Mouse (Mus musculus) CH12.LX (cell line): ENCODE results near the gene Fryl. TPM values are rescaled to one million over a fixed set of nuclear protein-coding genes. Genes with fewer than 3 reads are reported as not detected.

Experiments used
- DNase-seq: peaks from one replicate; pipeline ENCODE4 v3.0.0-alpha.2; 2013; ENCODE audit errors: extremely low read depth
- H3K27ac ChIP-seq: 2 replicates; pipeline ENCODE4 v1.5.1; 2012; ENCODE audit warnings: low read depth, mild to moderate bottlenecking, control low read depth, moderate library complexity; ENCODE audit not compliant: insufficient read depth
- H3K27me3 ChIP-seq: replicated peaks from 2 replicates; pipeline ENCODE3; 2012; ENCODE audit warnings: inconsistent platforms
- H3K36me3 ChIP-seq, 2 experiments: replicated peaks in 1 of 2; 2 replicates each; pipeline versions ENCODE3 to v1.6.1; 2012; ENCODE audit warnings: inconsistent platforms in 1 of 2, low read length in 1 of 2, mild to moderate bottlenecking in 1 of 2, mixed read lengths in 1 of 2, moderate library complexity in 1 of 2; ENCODE audit not compliant: control insufficient read depth in 1 of 2, insufficient read depth in 1 of 2
- H3K4me1 ChIP-seq, 2 experiments: 2 replicates each; pipeline ENCODE4 v1.6.1; 2012; ENCODE audit warnings: inconsistent platforms in 1 of 2, moderate library complexity in 1 of 2; ENCODE audit not compliant: insufficient read depth in 2 of 2, control insufficient read depth in 1 of 2
- H3K4me2 ChIP-seq: 2 replicates; pipeline ENCODE4 v1.6.1; 2012; ENCODE audit warnings: low read depth, mild to moderate bottlenecking, control low read depth; ENCODE audit not compliant: poor library complexity, insufficient read depth, severe bottlenecking
- H3K4me3 ChIP-seq, 3 experiments: fragments of 150-350 bp in 1 of 3; sonication (generic) in 1 of 3; replicated peaks in 1 of 3; 2 replicates each; pipeline versions ENCODE3 to v1.5.1; 2011 to 2012; ENCODE audit warnings: low read depth in 2 of 3, low read length in 2 of 3, mild to moderate bottlenecking in 2 of 3, moderate library complexity in 2 of 3, control low read depth in 1 of 3, improper control_type of control experiment in 1 of 3, inconsistent platforms in 1 of 3, mixed read lengths in 1 of 3; ENCODE audit not compliant: poor library complexity in 1 of 3
- H3K79me2 ChIP-seq: replicated peaks from 2 replicates; pipeline ENCODE4 v1.6.1; 2012; ENCODE audit warnings: mild to moderate bottlenecking, moderate library complexity; ENCODE audit not compliant: control insufficient read depth, poor library complexity, insufficient read depth, severe bottlenecking; ENCODE audit errors: extremely low read depth
- H3K9ac ChIP-seq: 2 replicates; pipeline ENCODE4 v1.6.1; 2012; ENCODE audit warnings: low read depth, mild to moderate bottlenecking, control low read depth, moderate library complexity; ENCODE audit not compliant: insufficient read depth
- H3K9me3 ChIP-seq: replicated peaks from 2 replicates; pipeline ENCODE3; 2012; ENCODE audit warnings: low read length, inconsistent platforms, mixed read lengths
- BHLHE40 ChIP-seq: IDR thresholded peaks from 2 replicates; pipeline ENCODE4 v1.6.1; 2011; ENCODE audit warnings: mild to moderate bottlenecking, low read depth, low read length, improper control_type of control experiment
- CTCF ChIP-seq, 2 experiments: IDR thresholded peaks in 1 of 2; conservative IDR thresholded peaks in 1 of 2; 2 replicates each; pipeline ENCODE4 v1.5.1; 2011 to 2012; ENCODE audit warnings: low read depth in 2 of 2, low read length in 2 of 2, improper control_type of control experiment in 1 of 2, inconsistent platforms in 1 of 2, mild to moderate bottlenecking in 1 of 2, moderate library complexity in 1 of 2
- ETS1 ChIP-seq: conservative IDR thresholded peaks from 2 replicates; pipeline ENCODE4 v1.6.1; 2012; ENCODE audit warnings: low read depth, mild to moderate bottlenecking, inconsistent platforms, low read length, improper control_type of control experiment, moderate library complexity
- GABPA ChIP-seq: IDR thresholded peaks from 2 replicates; pipeline ENCODE4 v1.6.1; 2012; ENCODE audit warnings: low read depth, low read length, improper control_type of control experiment, inconsistent platforms; ENCODE audit not compliant: insufficient replicate concordance
- IRF4 ChIP-seq: IDR thresholded peaks from 2 replicates; pipeline ENCODE4 v1.6.1; 2014; ENCODE audit warnings: low read depth, mild to moderate bottlenecking, inconsistent platforms, low read length, improper control_type of control experiment
- MAFK ChIP-seq: IDR thresholded peaks from 2 replicates; pipeline ENCODE4 v1.6.1; 2011; ENCODE audit warnings: low read length, improper control_type of control experiment; ENCODE audit not compliant: insufficient replicate concordance
- MAZ ChIP-seq: IDR thresholded peaks from 2 replicates; pipeline ENCODE4 v1.6.1; 2012; ENCODE audit warnings: low read depth, mild to moderate bottlenecking, inconsistent platforms, low read length, improper control_type of control experiment, moderate library complexity
- MXI1 ChIP-seq: IDR thresholded peaks from 2 replicates; pipeline ENCODE4 v1.6.1; 2011; ENCODE audit warnings: mild to moderate bottlenecking, low read depth, low read length, improper control_type of control experiment
- NELFE ChIP-seq: IDR thresholded peaks from 2 replicates; pipeline ENCODE4 v1.6.1; 2011; ENCODE audit warnings: low read depth, low read length, improper control_type of control experiment
- PAX5 ChIP-seq: IDR thresholded peaks from 2 replicates; pipeline ENCODE4 v1.6.1; 2012; ENCODE audit warnings: low read length, inconsistent platforms, mixed read lengths
- POLR2A ChIP-seq: IDR thresholded peaks from 2 replicates; pipeline ENCODE4 v1.6.1; 2011; ENCODE audit warnings: low read depth, mild to moderate bottlenecking, improper control_type of control experiment, low read length
- POLR2AphosphoS2 ChIP-seq: IDR thresholded peaks from 2 replicates; pipeline ENCODE4 v1.6.1; 2011; ENCODE audit warnings: low read depth, low read length, improper control_type of control experiment
- RAD21 ChIP-seq: IDR thresholded peaks from 2 replicates; pipeline ENCODE4 v1.6.1; 2011; ENCODE audit warnings: low read depth, mild to moderate bottlenecking, low read length, improper control_type of control experiment, moderate library complexity
- SMC3 ChIP-seq: IDR thresholded peaks from 2 replicates; pipeline ENCODE4 v1.6.1; 2011; ENCODE audit warnings: low read depth, low read length, improper control_type of control experiment
- TBP ChIP-seq: conservative IDR thresholded peaks from 2 replicates; pipeline ENCODE4 v1.6.1; 2011; ENCODE audit warnings: low read depth, low read length, improper control_type of control experiment
- TCF12 ChIP-seq: IDR thresholded peaks from 2 replicates; pipeline ENCODE4 v1.6.1; 2014; ENCODE audit warnings: low read depth, mild to moderate bottlenecking, inconsistent platforms, low read length, improper control_type of control experiment
- USF1 ChIP-seq: IDR thresholded peaks from 2 replicates; pipeline ENCODE4 v1.6.1; 2014; ENCODE audit warnings: low read depth, mild to moderate bottlenecking, inconsistent platforms, low read length, improper control_type of control experiment
- ZC3H11A ChIP-seq: IDR thresholded peaks from 2 replicates; pipeline ENCODE4 v1.6.1; 2012; ENCODE audit warnings: low read depth, mild to moderate bottlenecking, inconsistent platforms, low read length, improper control_type of control experiment
- ZKSCAN1 ChIP-seq: IDR thresholded peaks from 2 replicates; pipeline ENCODE4 v1.6.1; 2012; ENCODE audit warnings: low read depth, inconsistent platforms, low read length, improper control_type of control experiment, borderline replicate concordance
- ZMIZ1 ChIP-seq: IDR thresholded peaks from 2 replicates; pipeline ENCODE4 v1.6.1; 2012; ENCODE audit warnings: low read depth, mild to moderate bottlenecking, inconsistent platforms, low read length, improper control_type of control experiment
- ZNF384 ChIP-seq: IDR thresholded peaks from 2 replicates; pipeline ENCODE4 v1.6.1; 2012; ENCODE audit warnings: low read depth, low read length, improper control_type of control experiment, inconsistent platforms
- dilution Hi-C: fragments of 300-500 bp; cut with MboI; formaldehyde crosslinking; loops from 2 replicates; pipeline ENCODE4 v1.14.3; 2020; ENCODE audit warnings: low sequenced_read_pairs; ENCODE audit not compliant: extremely low pct_unique_long_range_greater_than_20kb, extremely low pct_ligation_motif_present
- in situ Hi-C: fragments of 300-500 bp; cut with MboI; formaldehyde crosslinking; loops from 3 replicates; pipeline ENCODE4 v1.14.3; 2019; ENCODE audit warnings: low sequenced_read_pairs, low pct_ligation_motif_present, low pct_unique_long_range_greater_than_20kb, mixed read lengths
- polyA plus RNA-seq: library from polyadenylated mRNA; unstranded; fragments of >175 nt; gene quantifications from 2 replicates; pipeline ENCODE4 v1.2.1, GENCODE M21; 2012; ENCODE audit warnings: low read depth; ENCODE audit not compliant: insufficient read length
- total RNA-seq, 2 experiments: library from RNA; depleted of rRNA; stranded (reverse); fragments of 300-350 nt in 1 of 2; fragments of >200 nt in 1 of 2; gene quantifications; 2 replicates each; pipeline ENCODE4 v1.2.3; 2012 to 2014

Gene Fryl
- total and polyA plus RNA-seq, 3 experiments: 23.2 to 38.4 (median 31.3) TPM

DNA sequence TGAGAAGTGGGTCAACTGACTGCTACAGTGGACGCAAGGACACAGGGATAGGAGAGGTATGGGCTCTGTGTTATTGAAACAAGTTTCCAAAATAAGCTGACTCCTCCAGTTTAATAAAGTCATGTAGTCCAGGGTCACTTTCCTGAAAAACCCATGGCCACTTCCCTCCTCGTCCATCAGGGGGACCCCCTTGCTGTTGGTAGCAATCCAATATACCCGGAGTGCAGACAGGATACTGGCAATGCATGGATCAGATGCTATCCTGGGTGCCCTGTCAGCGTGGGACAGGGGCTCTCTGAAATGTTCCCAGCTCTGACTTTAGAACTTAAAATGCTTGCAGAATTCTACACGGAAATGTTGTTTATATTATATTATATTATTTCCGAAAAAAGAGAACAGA lies 34.0 kb downstream of the Fryl start:
- Histone ChIP-seq H3K4me3 (no peak overlapping the region), H3K79me2 (peaks cover 17% of the 10 kb centered on the region), H3K9ac (no peak overlapping the region), H3K27me3 (no peaks in the 10 kb centered on the region), H3K9me3 (peaks cover 5% of the 10 kb centered on the region), H3K27ac (no peak overlapping the region), H3K36me3 (peaks cover 7 to 34% of the 10 kb centered on the region in 2 experiments), H3K4me2 (no peak overlapping the region), H3K4me1 (peaks cover 11 to 63% of the 10 kb centered on the region in 2 experiments)
- TF ChIP-seq SMC3 (peak; percentile 21; the same call in 1 of the 2 replicates), CTCF (conservative IDR thresholded peaks at IDR 0.05 in 1 of 2, IDR thresholded peaks at IDR 0.05 in 1 of 2; ENCODE audit: low read depth in 2 of 2, low read length in 2 of 2) (peak in 1 of 2 experiments; percentile 37; a peak in 1 of 4 replicates), ZKSCAN1 (no peak), ZC3H11A (no peak), IRF4 (no peak), MAZ (no peak), MAFK (no peak), BHLHE40 (no peak), RAD21 (peak; percentile 3), PAX5 (no peak)
- dilution Hi-C loops: no loop called here
- no peak for DNase-seq
- in situ Hi-C loops: no loop called here

- Histone ChIP-seq H3K9ac (no peak overlapping the region), H3K79me2 (peaks cover 17% of the 10 kb centered on the region), H3K36me3 (peaks cover 7 to 34% of the 10 kb centered on the region in 2 experiments), H3K4me1 (peaks cover 11 to 65% of the 10 kb centered on the region in 2 experiments), H3K4me3 (no peak overlapping the region), H3K4me2 (no peak overlapping the region; the same call in 1 of the 2 replicates)
- no peak for TF ChIP-seq TBP
- no peak for TF ChIP-seq MXI1
- no peak for TF ChIP-seq POLR2AphosphoS2
- TF ChIP-seq USF1: no peak
- TF ChIP-seq ZNF384: no peak
- no peak for TF ChIP-seq GABPA
- no peak for TF ChIP-seq SMC3
- TF ChIP-seq ZMIZ1: no peak
- TF ChIP-seq TCF12: no peak
- no peak for TF ChIP-seq POLR2A
- TF ChIP-seq BHLHE40: no peak
- TF ChIP-seq CTCF (conservative IDR thresholded peaks at IDR 0.05 in 1 of 2, IDR thresholded peaks at IDR 0.05 in 1 of 2; ENCODE audit: low read depth in 2 of 2, low read length in 2 of 2): no peak
- TF ChIP-seq MAZ: no peak
- no peak for TF ChIP-seq NELFE
- TF ChIP-seq ETS1: no peak
- TF ChIP-seq, all 38 proteins: peak for 0
- in situ Hi-C loops (no loop called here), dilution Hi-C loops (no loop called here)
- Histone ChIP-seq H3K9me3 (peaks cover 5% of the 10 kb centered on the region), H3K27ac (no peak overlapping the region), H3K27me3 (no peaks in the 10 kb centered on the region)
- no peak for DNase-seq
Observed at GRCm38 (mm10) chr5:73221826-73222225, 34.6 kb downstream of the Fryl start.
